Mouse (Mus musculus) intestine, embryonic 15.5 days (tissue): Measurements from ENCODE around the gene Insl3. TPM values are rescaled to one million over a fixed set of nuclear protein-coding genes. Genes with fewer than 3 reads are reported as not detected.

Experiments used
- polyA plus RNA-seq: library from polyadenylated mRNA; unstranded; fragments of >200 nt; fragmentation: Nextera tagmentation; extraction: Ambion mirVana; gene quantifications from 2 replicates; pipeline ENCODE4 v1.2.1, GENCODE M21; 2015

Insl3 gene
- polyA plus RNA-seq, 1 experiment from 2014 or later, result 1.2 TPM

Other genes with a start within 250 kb of the Insl3 start
- gene Abhd8, start 225.6 kb upstream of the Insl3 start, polyA plus RNA-seq, result 34.6 and 37.5 TPM in 2 replicates
- gene Mrpl34, start 224.3 kb upstream of the Insl3 start, polyA plus RNA-seq, result 199 and 214 TPM in 2 replicates
- 90.2 and 91.3 TPM in 2 replicates for gene Dda1, start 220.0 kb upstream of the Insl3 start, polyA plus RNA-seq
- 1.4 TPM in 2 replicates for gene Ano8, start 203.3 kb upstream of the Insl3 start, polyA plus RNA-seq
- 13.6 and 16.3 TPM in 2 replicates for gene Gtpbp3, start 201.1 kb upstream of the Insl3 start, polyA plus RNA-seq
- gene Plvap, start 177.5 kb upstream of the Insl3 start, polyA plus RNA-seq, result 76.8 and 79.2 TPM in 2 replicates
- 0.32 and 0.43 TPM in 2 replicates for gene Ccdc194, start 163.5 kb upstream of the Insl3 start, polyA plus RNA-seq
- gene Bst2, start 151.8 kb upstream of the Insl3 start, polyA plus RNA-seq, result 43.0 and 45.5 TPM in 2 replicates
- 103 and 115 TPM in 2 replicates for gene Mvb12a, start 146.3 kb upstream of the Insl3 start, polyA plus RNA-seq
- gene Tmem221, start 130.3 kb upstream of the Insl3 start, polyA plus RNA-seq, result 2.1 and 2.8 TPM in 2 replicates
- gene Nxnl1, start 122.6 kb upstream of the Insl3 start, polyA plus RNA-seq, result 0.06 TPM in 1 of 2 replicates, not detected in the other
- gene Slc27a1, start 120.3 kb upstream of the Insl3 start, polyA plus RNA-seq, result 23.3 and 25.1 TPM in 2 replicates
- gene Pgls, start 97.0 kb upstream of the Insl3 start, polyA plus RNA-seq, result 241 and 243 TPM in 2 replicates
- 2.9 and 3.6 TPM in 2 replicates for gene Fam129c, start 91.6 kb upstream of the Insl3 start, polyA plus RNA-seq
- gene Colgalt1, start 78.2 kb upstream of the Insl3 start, polyA plus RNA-seq, result 70.8 and 73.5 TPM in 2 replicates
- gene Unc13a, start 17.5 kb upstream of the Insl3 start, polyA plus RNA-seq, result 1.3 and 1.5 TPM in 2 replicates
- gene Jak3, start 12.9 kb upstream of the Insl3 start, polyA plus RNA-seq, result 9.0 and 9.2 TPM in 2 replicates
- 16.0 and 17.0 TPM in 2 replicates for gene B3gnt3, start 12.6 kb downstream of the Insl3 start, polyA plus RNA-seq
- gene Fcho1, start 36.5 kb downstream of the Insl3 start, polyA plus RNA-seq, result 5.3 and 7.1 TPM in 2 replicates
- 4.2 and 5.4 TPM in 2 replicates for gene Zfp709, start 192.8 kb downstream of the Insl3 start, polyA plus RNA-seq
- 3.8 and 4.4 TPM in 2 replicates for gene Zfp882, start 219.4 kb downstream of the Insl3 start, polyA plus RNA-seq
- 18.4 and 20.0 TPM in 2 replicates for gene Zfp617, start 219.4 kb downstream of the Insl3 start, polyA plus RNA-seq